Mouse (Mus musculus): ENCODE measurements around the gene Arhgap23.

DNA sequence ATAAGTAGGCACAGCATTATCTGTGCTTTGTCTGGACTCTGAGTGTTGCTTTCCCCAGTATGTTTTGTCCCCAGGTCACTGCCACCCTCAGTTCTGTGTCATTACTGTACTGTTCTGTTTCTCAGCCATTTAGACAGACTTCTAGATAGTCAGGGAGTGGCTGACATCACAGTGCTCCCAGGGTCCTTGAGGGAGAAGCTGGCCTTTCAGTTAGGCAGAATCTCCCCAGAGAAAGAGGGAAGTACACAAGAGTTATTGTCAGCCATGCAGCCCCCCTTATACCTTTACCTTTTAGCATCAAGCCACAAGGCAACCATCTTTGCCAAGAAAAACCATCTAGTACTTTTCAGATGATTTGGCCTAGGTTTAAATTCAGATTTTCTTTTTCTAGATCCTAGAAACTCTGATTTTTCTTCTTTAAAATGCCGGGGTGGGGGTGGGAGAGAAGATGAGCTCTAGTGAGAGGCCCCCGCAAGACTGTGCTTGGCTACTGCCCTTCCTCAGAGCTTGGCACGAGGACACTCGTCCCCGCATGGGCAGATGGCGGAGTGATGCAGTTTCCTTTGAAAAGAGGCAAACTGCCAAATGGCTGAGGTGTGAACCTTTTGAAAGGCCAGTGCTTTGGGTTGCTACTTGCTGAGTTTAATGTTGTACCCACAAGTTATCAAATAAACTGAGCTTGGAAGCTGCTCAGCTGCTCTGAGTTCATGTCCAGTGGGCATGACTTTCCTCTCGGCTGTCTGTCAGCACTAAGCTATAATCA is 44.8 kb upstream of the Arhgap23 start:
- TF ChIP-seq CTCF (conservative IDR thresholded peaks at IDR 0.05; ENCODE audit: insufficient read depth, insufficient read length, low read depth, low read length) (no peak), POLR2A (IDR thresholded peaks at IDR 0.05; ENCODE audit: low read depth, low read length) (no peak)

All from kidney, adult 2 months (tissue).